Mouse (Mus musculus): ENCODE measurements at regions not wholly inside any gene's neighbourhood (a gene's known extent, or its start where the extent isn't known, plus 50 kb on each side); places are given as distances from the start of the nearest gene placed in this dataset.
A peak's percentile ranks its signal among the peaks of the same experiment; 100 is the strongest.

GRCm38 (mm10) chr9:66646226-66646625 lies 53.3 kb upstream of the Usp3 start:
- TF ChIP-seq CTCF (IDR thresholded peaks at IDR 0.05; ENCODE audit: borderline replicate concordance, insufficient read depth, low read length) = peak; percentile 84
- no peak for TF ChIP-seq POLR2A (IDR thresholded peaks at IDR 0.05; ENCODE audit: low read depth, low read length)

Measured in embryonic fibroblast, embryonic 13.5 days (primary cell).